Mouse (Mus musculus) kidney, adult 11 months (tissue): ENCODE results near the gene Tepp.

Experiments
- DNase-seq: peaks from one replicate; pipeline ENCODE4 v3.0.0; 2022

Gene Tepp

GRCm38 (mm10) chr8:95310342-95310970, at the start of gene Tepp:
Gene Tepp (plus strand): TSS chr8:95310566.
- no peak for DNase-seq

- DNase-seq: no peak
These were observed 48.2 kb upstream of the Tepp start for GRCm38 (mm10) chr8:95262181-95262580.

GRCm38 (mm10) chr8:95270501-95270900, 39.9 kb upstream of the Tepp start:
- no peak for DNase-seq

DNA sequence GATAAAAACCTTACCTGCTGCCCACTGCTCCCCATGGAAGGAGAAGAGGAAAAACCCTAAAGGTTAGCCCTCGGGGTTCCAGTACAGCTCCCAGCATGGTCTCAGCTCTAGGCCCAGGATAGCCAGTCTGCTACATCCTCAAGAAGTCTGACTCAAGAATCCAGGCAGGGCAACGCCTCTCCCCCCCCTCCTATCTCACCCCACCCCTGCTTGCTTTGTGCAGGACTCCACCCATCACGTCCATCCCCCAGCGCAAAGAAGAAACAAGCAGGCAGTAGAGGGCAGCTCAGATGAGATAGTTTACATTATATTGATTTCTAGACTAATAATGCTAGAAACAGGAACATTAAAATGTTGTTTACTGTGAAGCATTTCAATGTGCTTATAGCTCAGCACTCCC, 38.5 kb upstream of the Tepp start:
- no peak for DNase-seq

- no peak for DNase-seq
These were observed 37.5 kb upstream of the Tepp start for GRCm38 (mm10) chr8:95272871-95273270.

GRCm38 (mm10) chr8:95281493-95281892, 28.9 kb upstream of the Tepp start:
- no peak for DNase-seq

GRCm38 (mm10) chr8:95289066-95289650, 21.2 kb upstream of the Tepp start:
- no peak for DNase-seq

DNA sequence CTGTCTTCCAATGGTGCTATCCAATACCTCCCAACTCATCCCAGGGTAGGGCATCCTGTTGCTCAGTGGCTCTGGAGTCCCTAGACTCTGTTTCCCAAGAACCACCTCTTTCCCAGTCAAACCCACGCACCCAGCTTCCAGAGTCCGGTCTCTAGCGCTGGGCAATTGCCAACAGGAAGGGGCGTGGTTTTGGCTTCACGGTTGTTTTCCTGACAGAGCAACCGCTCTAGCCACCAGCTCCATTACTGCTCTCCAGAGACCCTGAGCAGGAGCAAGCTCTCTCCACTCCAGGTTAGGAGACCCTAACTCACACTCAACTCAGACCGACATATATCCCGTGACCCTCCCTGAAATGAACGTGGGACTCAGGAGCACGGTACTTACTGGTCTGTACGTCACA, 17.2 kb upstream of the Tepp start:
- peak; percentile 76 for DNase-seq

GRCm38 (mm10) chr8:95293891-95294290, 16.5 kb upstream of the Tepp start:
- peak; percentile 24 for DNase-seq

GRCm38 (mm10) chr8:95302410-95302809, 8.0 kb upstream of the Tepp start:
- DNase-seq: no peak

DNA sequence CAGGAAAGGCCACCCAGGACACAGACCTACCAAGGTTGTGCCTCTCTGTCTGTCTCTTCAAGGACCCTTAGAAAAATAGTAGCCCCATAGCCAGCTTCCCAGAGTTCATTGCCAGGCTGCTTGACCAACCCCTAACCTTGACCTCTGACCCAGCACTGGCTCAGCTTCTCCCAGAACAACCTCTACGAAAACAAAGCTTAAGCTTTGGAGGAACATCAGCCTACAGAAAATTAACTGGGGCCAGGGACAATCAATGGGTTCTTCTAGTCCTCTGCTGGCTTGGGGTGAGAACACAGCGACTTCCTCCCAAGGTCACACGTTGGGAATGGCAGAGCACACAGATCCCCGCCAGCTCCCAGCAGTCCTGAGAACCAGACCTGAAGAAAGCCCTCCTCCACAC, 4.8 kb upstream of the Tepp start:
- DNase-seq: no peak

DNA sequence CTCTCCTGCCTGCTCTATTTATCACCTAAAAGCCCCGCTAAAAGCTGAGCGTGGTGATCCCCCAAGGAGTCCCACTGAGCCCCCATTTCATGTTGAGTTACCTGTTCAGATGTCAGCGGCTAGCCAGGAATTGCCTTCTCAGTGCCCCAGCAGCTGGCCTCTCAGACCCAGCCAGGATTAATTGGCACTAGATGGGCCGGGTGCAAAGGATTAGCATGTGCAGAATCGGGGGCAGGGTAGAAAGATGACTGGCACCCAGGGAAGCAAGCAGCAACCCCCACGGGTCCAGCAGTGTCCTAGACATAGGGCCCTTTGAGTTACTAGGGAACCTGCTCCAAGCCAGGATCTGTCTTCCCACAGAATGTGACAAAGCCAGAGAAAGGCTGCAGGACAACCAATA, 3.9 kb upstream of the Tepp start, which contains the start of gene Cngb1:
Cngb1 (minus strand) TSS at position 155 of the 400 bp plus-strand sequence.
- no peak for DNase-seq

GRCm38 (mm10) chr8:95312836-95313235, 2.5 kb downstream of the Tepp start:
- no peak for DNase-seq

- DNase-seq: no peak
These were observed 3.5 kb downstream of the Tepp start for GRCm38 (mm10) chr8:95313857-95314256.

DNA sequence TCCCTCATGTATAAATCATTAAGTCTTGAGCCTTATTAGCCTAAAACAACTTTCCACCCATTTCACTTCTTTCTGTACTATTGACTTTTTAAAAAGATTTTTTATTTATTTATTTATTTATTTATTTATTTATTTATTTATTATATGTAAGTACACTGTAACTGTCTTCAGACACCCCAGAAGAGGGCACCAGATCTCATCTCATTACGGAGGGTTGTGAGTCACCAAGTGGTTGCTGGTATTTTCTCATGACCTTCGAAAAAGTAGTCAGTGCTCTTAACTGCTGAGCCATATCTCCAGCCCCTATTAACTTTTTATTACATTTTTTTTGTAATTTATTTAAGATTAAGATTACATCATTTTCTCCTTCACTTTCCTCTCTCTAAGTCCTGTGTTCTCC, 4.3 kb downstream of the Tepp start:
- no peak for DNase-seq

- DNase-seq: peak; percentile 38
These were observed 5.0 kb downstream of the Tepp start for GRCm38 (mm10) chr8:95315350-95315749.

DNA sequence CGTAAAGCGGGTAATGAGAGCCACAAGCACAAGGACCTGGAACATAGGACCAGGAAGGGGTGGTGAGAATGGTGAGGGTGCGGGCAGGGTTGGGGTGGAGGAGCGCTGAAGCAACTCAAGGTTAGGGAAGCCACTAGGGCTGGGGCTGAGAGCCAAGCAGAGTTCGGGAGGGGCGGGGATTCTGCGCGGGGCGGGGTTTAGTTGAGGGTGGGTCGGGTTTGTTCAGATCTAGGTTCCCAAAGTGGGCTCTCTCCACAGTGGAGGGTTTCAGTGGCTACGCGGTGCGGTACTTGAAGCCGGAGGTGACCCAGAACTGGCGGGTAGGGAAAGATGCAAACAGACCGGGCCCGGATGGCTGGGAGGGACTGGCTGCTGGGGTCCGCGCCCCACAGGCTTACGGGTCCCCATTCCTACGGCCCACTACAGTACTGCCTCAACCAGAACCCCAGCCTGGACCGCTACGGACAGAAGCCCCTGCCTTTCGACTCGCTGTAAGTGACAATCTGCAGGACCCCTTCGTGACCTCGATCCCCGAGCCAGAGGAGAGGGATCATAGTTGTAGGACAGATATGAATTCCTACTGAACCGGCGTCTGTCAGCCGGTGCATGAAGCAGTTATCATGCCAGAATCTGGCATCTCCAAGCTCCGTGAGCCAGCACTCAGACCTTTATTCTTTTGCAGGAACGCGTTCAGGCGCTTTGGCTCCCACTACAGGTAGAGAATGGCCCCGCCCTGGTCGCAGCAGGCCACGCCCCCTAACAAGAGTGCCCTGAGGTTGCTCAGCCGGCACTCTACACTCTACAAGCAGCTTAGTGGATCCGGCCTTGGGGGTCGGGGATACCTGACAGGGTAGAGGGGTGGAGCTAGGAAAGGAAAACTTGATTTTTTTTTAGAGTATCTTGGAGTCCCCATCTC, 10.1 kb downstream of the Tepp start:
- peak; percentile 81 for DNase-seq

GRCm38 (mm10) chr8:95323201-95323600, 12.8 kb downstream of the Tepp start:
- DNase-seq: no peak

DNA sequence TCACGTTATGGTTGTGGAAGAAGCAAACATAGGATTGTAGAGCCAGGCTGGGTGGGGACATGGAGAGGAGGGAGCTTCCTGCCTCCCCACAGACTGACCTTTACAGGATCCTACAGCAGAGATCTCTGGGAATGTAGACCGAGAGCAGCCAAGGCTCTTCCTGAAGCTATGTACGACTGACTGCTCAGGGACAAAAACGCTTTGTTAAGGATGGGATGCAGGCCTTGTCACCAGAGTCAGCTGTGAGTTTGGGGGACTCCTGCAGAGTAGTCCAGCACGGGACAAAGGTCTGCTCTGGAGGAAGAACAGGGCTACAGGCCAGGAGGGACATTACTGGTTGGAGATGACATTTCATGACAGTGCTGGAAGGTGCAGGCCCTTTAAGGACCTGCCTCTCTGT, 14.3 kb downstream of the Tepp start:
- no peak for DNase-seq

DNA sequence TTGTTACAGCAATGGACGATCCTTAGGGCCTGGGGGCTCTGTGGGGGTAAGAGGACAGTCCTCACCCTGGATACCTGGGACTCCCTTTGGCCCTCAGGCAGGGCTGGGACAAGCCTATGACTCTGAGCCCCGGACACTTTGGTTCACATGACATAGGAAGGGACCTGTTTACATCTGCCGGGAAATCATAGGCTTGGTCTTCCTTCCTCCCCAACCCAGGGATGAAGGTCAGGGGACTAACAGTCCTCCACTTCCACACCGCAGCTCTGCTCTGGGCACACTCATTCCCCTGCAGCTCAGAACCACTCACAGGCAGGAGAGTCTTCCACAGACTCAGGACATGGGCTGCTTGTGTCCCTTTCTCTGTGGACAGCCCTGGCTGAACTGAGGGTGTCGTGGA, 16.5 kb downstream of the Tepp start:
- no peak for DNase-seq

DNA sequence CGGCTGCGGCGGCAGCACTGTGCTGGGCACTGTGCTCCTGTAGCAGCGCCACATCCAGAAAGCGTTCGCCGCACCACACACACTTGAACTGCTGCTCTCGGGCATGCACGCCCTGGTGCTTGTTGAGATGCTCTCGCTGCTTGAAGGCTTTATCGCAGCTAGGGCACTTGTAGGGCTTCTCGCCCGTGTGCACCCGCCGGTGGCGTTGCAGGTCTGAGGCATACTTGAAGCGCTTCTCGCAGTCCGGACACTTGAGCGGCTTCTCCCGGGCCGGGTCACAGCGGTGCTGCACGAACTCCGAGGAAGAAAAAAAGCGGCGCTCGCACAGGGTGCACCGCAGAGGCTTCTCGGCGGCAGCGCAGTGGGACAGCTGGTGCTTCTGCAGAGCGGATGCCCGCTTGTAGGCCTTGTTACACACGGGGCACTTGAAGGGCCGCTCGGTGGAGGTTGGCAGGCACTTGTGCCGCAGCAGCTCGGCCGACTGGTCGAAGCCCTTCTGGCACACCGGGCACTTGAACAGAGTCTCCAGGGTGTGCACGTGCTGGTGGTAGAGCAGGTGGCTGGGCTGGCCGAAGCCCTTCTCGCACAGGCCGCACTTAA, 17.6 kb downstream of the Tepp start:
- DNase-seq: no peak

DNA sequence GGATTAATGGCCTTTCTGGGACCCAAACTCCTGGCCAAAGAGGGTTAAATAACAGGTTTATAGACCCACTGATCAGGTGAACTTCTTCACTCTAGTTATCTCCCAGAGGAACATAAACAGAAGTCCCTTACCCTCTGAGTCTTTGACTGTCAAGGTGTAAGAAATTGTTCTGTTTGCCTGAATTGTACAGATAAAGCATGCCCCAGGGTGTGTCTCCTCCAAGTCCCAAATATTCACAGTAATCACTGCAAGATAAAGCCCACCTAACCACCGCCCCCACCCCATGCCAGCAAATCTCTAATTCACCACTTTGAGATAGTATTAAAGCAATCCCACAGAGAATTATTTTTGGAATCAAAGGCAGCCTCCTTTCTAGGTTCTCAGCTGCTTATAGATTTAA, 20.0 kb downstream of the Tepp start:
- DNase-seq: no peak

- no peak for DNase-seq
These were observed 20.9 kb downstream of the Tepp start for GRCm38 (mm10) chr8:95331156-95331719.
